Mouse (Mus musculus): ENCODE measurements around the gene Lgals1. TPM values are rescaled to one million over a fixed set of nuclear protein-coding genes. Genes with fewer than 3 reads are reported as not detected.

Lgals1 gene
- polyA plus RNA-seq, 1 experiment from 2014 or later, result 598 TPM

GRCm38 (mm10) chr15:78908982-78909381 lies 17.5 kb upstream of the Lgals1 start:
- DNase-seq (ENCODE audit: low spot score), result no peak

DNA sequence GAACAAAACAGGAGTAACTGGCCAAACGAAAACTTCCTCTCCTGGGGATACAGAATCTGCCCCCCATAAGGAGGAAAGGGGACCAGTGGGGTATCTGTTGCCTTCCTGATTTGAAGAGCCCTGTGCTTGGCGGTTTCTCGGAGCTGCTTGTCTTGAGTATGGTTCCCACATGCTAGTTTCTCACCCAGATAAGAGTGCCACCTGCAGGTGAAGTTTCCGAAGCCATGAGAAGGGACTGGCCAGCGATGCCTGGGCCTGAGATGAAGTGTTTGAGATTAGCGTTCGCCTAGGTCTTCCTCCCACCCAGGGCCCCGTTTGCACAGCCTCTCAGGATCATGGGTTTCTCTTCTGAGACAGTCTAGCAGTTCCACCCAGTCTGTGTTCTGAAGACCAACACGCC lies 14.5 kb upstream of the Lgals1 start:
- no peak for DNase-seq (ENCODE audit: low spot score)

DNA sequence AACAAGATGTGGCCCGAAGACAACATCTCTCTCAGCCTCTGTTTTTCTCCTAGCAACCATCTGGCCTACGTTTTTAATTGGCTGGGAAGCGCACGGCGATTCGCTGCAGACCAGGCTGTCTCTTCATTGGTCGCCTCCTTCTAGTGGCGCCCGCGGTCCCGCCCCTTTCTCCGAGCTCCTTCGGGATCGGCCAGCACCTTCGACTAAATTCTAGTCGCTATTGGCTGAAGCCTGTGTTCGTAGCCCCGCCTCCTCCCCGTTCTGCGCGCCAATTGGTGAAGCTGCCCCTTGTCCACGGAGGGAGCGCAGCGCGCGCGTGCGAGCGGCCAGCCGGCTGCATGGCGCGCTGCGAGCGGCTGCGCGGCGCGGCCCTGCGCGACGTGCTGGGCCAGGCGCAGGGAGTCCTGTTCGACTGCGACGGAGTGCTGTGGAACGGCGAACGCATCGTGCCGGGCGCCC lies 12.9 kb upstream of the Lgals1 start, which contains the start of gene Pdxp:
Gene Pdxp (plus strand): TSS at position 288 of the 459 bp plus-strand sequence.
- DNase-seq (ENCODE audit: low spot score), result peak; percentile 97

- DNase-seq (ENCODE audit: low spot score), result peak; percentile 38
Measured at GRCm38 (mm10) chr15:78914091-78914822, 12.3 kb upstream of the Lgals1 start.

GRCm38 (mm10) chr15:78914823-78915659 lies 11.5 kb upstream of the Lgals1 start:
- no peak for DNase-seq (ENCODE audit: low spot score)

- DNase-seq (ENCODE audit: low spot score), result peak; percentile 88
Measured at GRCm38 (mm10) chr15:78915660-78916017, 10.9 kb upstream of the Lgals1 start.

DNA sequence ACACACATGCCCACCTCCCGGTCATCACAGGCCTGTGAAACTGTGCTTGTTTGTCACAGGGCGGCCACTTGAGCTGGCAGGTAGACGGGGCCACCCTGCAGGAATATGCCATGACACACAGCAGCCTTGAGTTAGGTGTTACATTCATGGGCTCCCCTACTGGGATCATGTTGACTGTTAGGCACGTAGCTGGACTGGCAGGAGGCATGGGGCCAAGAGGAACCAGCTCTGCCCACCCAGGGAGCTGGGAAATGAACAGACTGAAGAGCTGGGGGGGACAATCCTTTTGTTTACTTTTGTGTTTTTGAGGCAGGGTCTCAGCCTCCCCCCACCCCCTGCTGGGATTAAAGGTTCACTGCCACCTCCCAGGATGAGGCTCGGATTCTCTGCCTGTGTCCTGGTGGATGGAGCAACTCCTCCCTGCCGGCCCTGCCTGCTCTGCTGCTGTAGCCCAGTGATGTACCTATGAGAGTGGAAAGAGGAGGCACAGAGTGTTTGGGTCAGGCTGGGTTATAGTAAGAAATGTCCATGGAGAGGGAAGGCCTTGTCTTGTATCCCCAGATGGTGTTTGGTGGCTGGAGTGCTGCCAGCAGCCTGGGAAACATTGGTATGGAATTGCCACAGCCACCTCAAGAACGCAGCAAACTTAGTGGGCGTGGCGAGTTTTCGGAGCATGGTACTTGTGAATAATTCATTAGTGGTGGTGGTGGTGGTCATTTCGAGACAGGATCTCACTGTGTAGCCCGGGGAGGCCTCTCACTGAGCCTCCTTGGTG lies 10.3 kb upstream of the Lgals1 start:
- no peak for DNase-seq (ENCODE audit: low spot score)

GRCm38 (mm10) chr15:78918126-78918525 lies 8.4 kb upstream of the Lgals1 start:
- DNase-seq (ENCODE audit: low spot score), result no peak

DNA sequence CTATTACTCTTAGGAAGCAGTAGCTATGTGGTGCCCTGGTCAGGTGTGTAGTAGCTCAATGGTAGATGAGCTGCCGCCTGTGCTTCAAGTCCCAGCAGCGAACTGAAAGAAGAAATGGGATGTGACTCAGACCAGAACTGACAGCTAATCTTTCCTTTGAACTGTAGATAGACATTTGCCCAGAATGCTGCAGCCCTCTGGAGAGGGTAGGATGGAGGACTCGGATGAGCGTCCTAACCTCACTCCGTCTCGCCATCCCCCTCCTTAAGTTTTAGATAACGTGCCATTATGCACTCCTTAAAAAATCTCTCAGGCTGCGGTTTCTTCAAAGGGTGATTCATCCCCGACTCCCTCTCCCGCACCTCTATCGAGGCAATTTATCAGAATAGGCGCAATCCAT lies 6.6 kb upstream of the Lgals1 start:
- no peak for DNase-seq (ENCODE audit: low spot score)

- DNase-seq (ENCODE audit: low spot score), result no peak
Measured at GRCm38 (mm10) chr15:78922700-78923099, 3.8 kb upstream of the Lgals1 start.

- peak; percentile 86 for DNase-seq (ENCODE audit: low spot score)
Measured at GRCm38 (mm10) chr15:78923585-78923984, 2.9 kb upstream of the Lgals1 start.

- no peak for DNase-seq (ENCODE audit: low spot score)
Measured at GRCm38 (mm10) chr15:78925129-78925528, 1.4 kb upstream of the Lgals1 start.

- DNase-seq (ENCODE audit: low spot score), result peak; percentile 21
Measured at GRCm38 (mm10) chr15:78927021-78927787, 679 bp downstream of the Lgals1 start.

GRCm38 (mm10) chr15:78927788-78928457 lies 1.4 kb downstream of the Lgals1 start:
- peak; percentile 92 for DNase-seq (ENCODE audit: low spot score)

DNA sequence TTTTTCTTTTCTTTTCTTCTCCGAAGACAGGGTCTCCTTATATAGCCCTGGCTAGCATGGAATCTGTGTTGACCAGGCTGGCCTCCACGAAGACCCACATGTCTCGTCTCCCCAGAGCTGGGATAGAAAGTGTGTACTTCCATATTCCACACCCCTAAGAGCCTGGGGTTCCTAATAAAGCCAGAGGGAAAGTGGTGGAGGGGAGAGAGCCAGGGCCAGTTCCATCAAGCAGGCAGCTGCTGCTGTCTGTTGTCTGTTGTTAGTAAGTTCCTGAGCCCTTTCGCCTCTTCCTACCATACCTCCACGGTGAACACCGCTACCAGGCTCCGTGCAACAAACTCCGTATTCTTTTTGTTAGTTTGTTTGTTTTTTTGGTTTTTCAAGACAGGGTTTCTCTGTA lies 2.0 kb downstream of the Lgals1 start:
- DNase-seq (ENCODE audit: low spot score), result peak; percentile 19

DNA sequence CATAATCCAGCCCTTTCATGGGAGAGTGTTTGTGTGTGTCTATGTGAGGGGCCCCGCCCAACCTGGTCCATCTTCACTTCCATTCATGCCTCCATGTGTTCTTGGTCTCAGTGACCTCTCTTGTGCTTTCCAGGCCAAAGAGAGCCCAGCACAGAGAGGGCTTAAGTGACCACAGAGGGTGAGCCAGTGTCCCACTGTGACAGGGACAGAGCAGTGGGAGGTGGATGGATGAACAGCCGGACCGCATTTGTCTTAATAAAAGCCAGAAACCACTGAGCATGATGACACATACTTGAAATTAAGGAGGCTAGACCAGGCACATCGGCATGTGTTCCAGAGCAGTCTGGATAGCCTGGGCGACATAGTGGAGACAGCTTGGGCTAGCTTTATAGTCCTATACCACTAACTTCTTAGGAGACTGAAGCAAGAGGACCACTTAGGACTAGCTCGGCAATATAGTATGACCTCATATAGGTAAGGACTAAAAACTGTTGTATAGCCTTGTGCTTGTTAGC lies 3.7 kb downstream of the Lgals1 start:
- no peak for DNase-seq (ENCODE audit: low spot score)

DNA sequence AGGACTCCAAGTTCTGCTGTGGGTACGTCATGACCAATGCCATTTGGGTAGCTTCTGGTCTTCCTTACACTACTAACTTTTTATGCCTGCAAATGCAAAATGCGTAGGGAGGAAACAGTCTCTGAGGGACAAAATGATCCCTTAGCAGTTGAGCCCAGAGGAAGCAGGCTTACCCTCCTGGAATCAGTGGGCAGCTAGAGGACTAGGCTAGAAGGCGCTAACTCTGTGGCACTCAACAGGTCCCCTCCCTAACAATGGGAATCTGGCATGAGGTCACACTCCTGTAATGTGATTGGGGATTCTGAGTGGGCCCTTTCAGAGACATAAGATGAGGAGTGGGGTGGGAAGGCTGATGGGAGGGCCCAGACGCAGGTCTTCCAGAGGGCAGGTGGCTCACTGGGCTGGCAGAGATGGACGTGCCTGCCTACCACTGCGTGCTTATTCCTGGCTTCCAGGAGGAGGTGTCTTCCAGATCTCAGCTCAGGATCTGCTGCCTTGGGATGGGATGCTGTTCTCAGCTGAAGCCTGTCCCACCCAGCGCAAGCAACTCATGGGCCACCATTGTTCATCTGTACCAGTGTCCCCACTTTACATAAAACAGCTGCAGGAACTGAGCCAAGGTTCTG lies 4.4 kb downstream of the Lgals1 start:
- no peak for DNase-seq (ENCODE audit: low spot score)

DNA sequence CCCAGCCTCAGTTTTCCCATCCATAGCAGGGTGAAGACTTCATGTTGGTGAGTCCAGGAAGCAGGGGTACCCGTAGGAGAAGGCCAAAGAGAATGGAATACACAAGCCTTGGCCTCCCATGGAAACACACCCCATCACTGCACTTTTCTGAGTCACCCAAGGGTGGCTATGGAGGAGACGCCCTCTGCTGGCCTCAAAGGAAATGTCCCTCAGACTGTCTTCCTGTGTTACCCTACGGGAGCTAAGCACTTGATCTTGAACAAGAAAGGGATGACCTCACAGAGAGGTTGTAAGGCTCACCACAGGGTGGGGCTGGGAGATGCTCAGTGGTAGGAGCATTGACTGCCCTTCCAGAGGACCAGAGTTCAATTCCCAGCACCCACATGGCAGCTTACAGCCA lies 5.1 kb downstream of the Lgals1 start:
- DNase-seq (ENCODE audit: low spot score), result peak; percentile 85

DNA sequence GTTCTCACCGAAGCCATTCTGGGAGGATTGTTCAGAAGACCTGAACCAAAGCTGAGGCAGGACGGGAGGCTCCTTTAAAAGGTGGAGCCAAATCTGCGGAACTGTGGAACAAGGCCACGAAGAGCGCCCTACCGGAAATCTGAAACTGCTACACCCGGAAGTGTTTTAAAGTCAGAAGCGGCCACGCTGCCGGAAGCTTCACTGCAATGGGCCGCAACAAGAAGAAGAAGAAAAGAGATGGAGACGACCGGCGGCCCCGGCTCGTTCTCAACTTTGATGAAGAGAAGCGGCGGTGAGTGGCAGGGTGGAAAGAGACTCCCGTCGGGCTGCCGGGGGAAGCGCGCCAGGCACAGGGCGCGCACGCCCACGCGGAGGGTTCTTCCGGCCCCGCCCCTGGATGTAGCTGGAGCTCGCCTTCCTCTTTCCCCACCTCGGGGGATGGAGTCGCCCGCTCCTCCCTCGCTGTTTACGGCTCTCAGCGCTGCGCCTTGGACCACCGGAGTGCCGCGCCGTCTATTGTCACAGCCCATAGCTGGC lies 8.3 kb downstream of the Lgals1 start, which contains the start of gene Nol12:
Gene Nol12 (plus strand): TSS at position 150 of the 537 bp plus-strand sequence.
- peak; percentile 93 for DNase-seq (ENCODE audit: low spot score)
